Mouse (Mus musculus) ovary, adult 18-20 months (tissue): ENCODE results near the gene Epha2.

ENCODE experiments used
- DNase-seq: peaks from one replicate; pipeline ENCODE4 v3.0.0; 2022; ENCODE audit warnings: low spot score, mixed read lengths

The Epha2 gene

GRCm38 (mm10) chr4:141301116-141301553 is at the start of gene Epha2:
Epha2 (plus strand) TSS chr4:141301240.
- peak; percentile 68 for DNase-seq

- DNase-seq: no peak
Measured at GRCm38 (mm10) chr4:141252641-141253040, 48.4 kb upstream of the Epha2 start.

- DNase-seq: peak; percentile 31
Measured at GRCm38 (mm10) chr4:141254234-141254633, 46.8 kb upstream of the Epha2 start.

- no peak for DNase-seq
Measured at GRCm38 (mm10) chr4:141257440-141257839, 43.6 kb upstream of the Epha2 start.

GRCm38 (mm10) chr4:141259413-141259812 is 41.6 kb upstream of the Epha2 start:
- DNase-seq: no peak

GRCm38 (mm10) chr4:141260007-141260723 is 40.9 kb upstream of the Epha2 start:
- no peak for DNase-seq

GRCm38 (mm10) chr4:141262906-141263637 is 38.0 kb upstream of the Epha2 start:
- DNase-seq: no peak

GRCm38 (mm10) chr4:141265979-141266637 is 34.9 kb upstream of the Epha2 start:
- no peak for DNase-seq

- DNase-seq: no peak
Measured at GRCm38 (mm10) chr4:141267250-141267649, 33.8 kb upstream of the Epha2 start.

- DNase-seq: no peak
Measured at GRCm38 (mm10) chr4:141267837-141268236, 33.2 kb upstream of the Epha2 start.

- no peak for DNase-seq
Measured at GRCm38 (mm10) chr4:141268350-141268749, 32.7 kb upstream of the Epha2 start.

GRCm38 (mm10) chr4:141269080-141269479 is 32.0 kb upstream of the Epha2 start:
- no peak for DNase-seq

- no peak for DNase-seq
Measured at GRCm38 (mm10) chr4:141270201-141270940, 30.7 kb upstream of the Epha2 start.

- no peak for DNase-seq
Measured at GRCm38 (mm10) chr4:141271228-141271627, 29.8 kb upstream of the Epha2 start.

GRCm38 (mm10) chr4:141271721-141272120 is 29.3 kb upstream of the Epha2 start:
- no peak for DNase-seq

- DNase-seq: no peak
Measured at GRCm38 (mm10) chr4:141272878-141273277, 28.2 kb upstream of the Epha2 start.

- peak; percentile 59 for DNase-seq
Measured at GRCm38 (mm10) chr4:141273296-141273695, 27.7 kb upstream of the Epha2 start.

GRCm38 (mm10) chr4:141274485-141275341 is 26.3 kb upstream of the Epha2 start:
- no peak for DNase-seq

- no peak for DNase-seq
Measured at GRCm38 (mm10) chr4:141277157-141277556, 23.9 kb upstream of the Epha2 start.

- peak; percentile 79 for DNase-seq
Measured at GRCm38 (mm10) chr4:141278154-141278553, 22.9 kb upstream of the Epha2 start.

- DNase-seq: no peak
Measured at GRCm38 (mm10) chr4:141279327-141279726, 21.7 kb upstream of the Epha2 start.
